Comparison of ENCODE assay signal across 24 mouse cellular contexts in genomic region chr9:81791051-81791450, GRCm38 (mm10).
DNase-seq lines count a peak whose midpoint lies in the region; ATAC-seq and TF ChIP-seq lines count a peak whose summit lies in the region.
"Had no signal": no experiment of that assay in that cellular context is flagged by ENCODE, and none has a peak within 500 bp of the region (broad histone marks: within the 10 kb centered on the region; RNA-seq: fewer than 3 reads in every experiment).

No protein-coding gene starts in this region.

- H3K9me3 ChIP-seq in midbrain, postnatal 0 days (ENCODE audit: low read length), result no peaks in the 10 kb centered on the region
- H3K9me3 ChIP-seq: embryonic facial prominence, embryonic 12.5 days; embryonic facial prominence, embryonic 15.5 days; G1E; hindbrain, embryonic 12.5 days; hindbrain, embryonic 15.5 days had no signal

- no peak overlapping the region for H3K9ac ChIP-seq in midbrain, postnatal 0 days (replicated peaks; ENCODE audit: low read length, poor library complexity, severe bottlenecking)
- H3K9ac ChIP-seq: embryonic facial prominence, embryonic 12.5 days; embryonic facial prominence, embryonic 15.5 days; hindbrain, embryonic 12.5 days; hindbrain, embryonic 15.5 days had no signal

- 90% methylated on average over 1 of the region's 1 CpGs for WGBS in midbrain, postnatal 0 days

- H3K4me3 ChIP-seq in layer of hippocampus, adult 2 months, result no peak overlapping the region
- no peak overlapping the region for H3K4me3 ChIP-seq in midbrain, postnatal 0 days (ENCODE audit: low read depth, low read length)
- H3K4me3 ChIP-seq: embryonic facial prominence, embryonic 12.5 days; embryonic facial prominence, embryonic 15.5 days; hindbrain, embryonic 12.5 days; hindbrain, embryonic 15.5 days had no signal

- H3K27ac ChIP-seq in layer of hippocampus, adult 2 months, result peak overlapping the region; percentile 51; the same call in 1 of the 2 replicates
- H3K27ac ChIP-seq in midbrain, postnatal 0 days (ENCODE audit: low read depth, low read length), result no peak overlapping the region
- H3K27ac ChIP-seq: embryonic facial prominence, embryonic 12.5 days; embryonic facial prominence, embryonic 15.5 days; hindbrain, embryonic 12.5 days; hindbrain, embryonic 15.5 days had no signal

- H3K36me3 ChIP-seq in midbrain, postnatal 0 days (ENCODE audit: insufficient read depth, low read length), result no peaks in the 10 kb centered on the region
- H3K36me3 ChIP-seq: embryonic facial prominence, embryonic 12.5 days; embryonic facial prominence, embryonic 15.5 days; G1E; hindbrain, embryonic 12.5 days; hindbrain, embryonic 15.5 days had no signal

- no peaks in the 10 kb centered on the region for H3K4me1 ChIP-seq in midbrain, postnatal 0 days (ENCODE audit: insufficient read depth, low read length)
- H3K4me1 ChIP-seq: embryonic facial prominence, embryonic 12.5 days; embryonic facial prominence, embryonic 15.5 days; hindbrain, embryonic 12.5 days; hindbrain, embryonic 15.5 days had no signal

- ATAC-seq in midbrain, postnatal 0 days (ENCODE audit: low FRiP score), result no peak
- ATAC-seq in cerebellum, adult (ENCODE audit: insufficient number of reproducible peaks, low FRiP score, low TSS enrichment), result no peak
- ATAC-seq: forebrain, embryonic 16.5 days; Patski had no signal

- H3K4me2 ChIP-seq in midbrain, postnatal 0 days (ENCODE audit: low read depth, low read length, poor library complexity, severe bottlenecking), result no peak overlapping the region
- H3K4me2 ChIP-seq: embryonic facial prominence, embryonic 12.5 days; embryonic facial prominence, embryonic 15.5 days; heart, embryonic 11.5 days; hindbrain, embryonic 12.5 days; hindbrain, embryonic 15.5 days had no signal

- DNase-seq in layer of hippocampus, adult 11-12 months (ENCODE audit: low spot score), result peak; percentile 19
- no peak for DNase-seq in layer of hippocampus, postnatal 10 days (ENCODE audit: low spot score in 2 of 2)
- DNase-seq in layer of hippocampus, adult 2 months (ENCODE audit: low spot score in 2 of 2), result peak; percentile 49 to 55
- DNase-seq in layer of hippocampus, adult 9-11 months, result peak; percentile 64
- no peak for DNase-seq in midbrain, postnatal 0 days (ENCODE audit: low spot score)
- DNase-seq in left cerebral cortex, adult 9 months (ENCODE audit: low spot score in 2 of 2), result no peak
- DNase-seq: adrenal gland, postnatal 10 days; adrenal gland, postnatal 36 days; B cell, adult 2 months; cerebellum, adult 18-20 months; cerebellum, adult 9-11 months; cerebellum, postnatal 25 days; gastrocnemius, postnatal 10 days; gastrocnemius, postnatal 36 days had no signal

- TF ChIP-seq CTCF in layer of hippocampus, adult 2 months (conservative IDR thresholded peaks at IDR 0.05), result no peak
- no peak for TF ChIP-seq CTCF in midbrain, postnatal 0 days (IDR thresholded peaks at IDR 0.05)

- H3K27me3 ChIP-seq in midbrain, postnatal 0 days (ENCODE audit: insufficient read depth, low read length), result no peaks in the 10 kb centered on the region
- H3K27me3 ChIP-seq: CH12.LX; embryonic facial prominence, embryonic 12.5 days; embryonic facial prominence, embryonic 15.5 days; hindbrain, embryonic 12.5 days; hindbrain, embryonic 15.5 days had no signal

Comparison
In these comparisons a context has a peak if more than half of its experiments do, and no peak if none do; other contexts are left out.
1. DNase-seq: peak in layer of hippocampus, adult 11-12 months (single experiment), layer of hippocampus, adult 2 months (2 of 2) and layer of hippocampus, adult 9-11 months (single experiment); none in layer of hippocampus, postnatal 10 days (0 of 2), midbrain, postnatal 0 days (single experiment) and left cerebral cortex, adult 9 months (0 of 2).